10 mouse cellular contexts compared by ENCODE assay signal in genomic region chr6:6882266-6882797, GRCm38 (mm10). TPM values are rescaled to one million over a fixed set of nuclear protein-coding genes. Genes with fewer than 3 reads are reported as not detected.
DNase-seq lines count a peak whose midpoint lies in the region; ATAC-seq and TF ChIP-seq lines count a peak whose summit lies in the region.
"Had no signal": no experiment of that assay in that cellular context is flagged by ENCODE, and none has a peak within 500 bp of the region (broad histone marks: within the 10 kb centered on the region; RNA-seq: fewer than 3 reads in every experiment).

No protein-coding gene starts in this region.

- H3K4me3 ChIP-seq in kidney, postnatal 0 days (replicated peaks; ENCODE audit: low read depth, low read length), result no peak overlapping the region; the same call in 1 of the 2 replicates
- peak overlapping the region; percentile 57 for H3K4me3 ChIP-seq in forebrain, postnatal 0 days (ENCODE audit: low read depth, low read length)
- H3K4me3 ChIP-seq in limb, embryonic 15.5 days, result peak overlapping the region; percentile 62
- H3K4me3 ChIP-seq in stomach, embryonic 16.5 days (replicated peaks; ENCODE audit: low read length), result peak overlapping the region; percentile 49
- H3K4me3 ChIP-seq in liver, embryonic 12.5 days, result no peak overlapping the region

- DNase-seq in kidney, postnatal 0 days (ENCODE audit: low spot score), result no peak
- no peak for DNase-seq in kidney, postnatal 25 days
- peak; percentile 52 for DNase-seq in forebrain, postnatal 0 days
- no peak for DNase-seq in adrenal gland, adult 18-20 months (ENCODE audit: low spot score in 2 of 2)
- no peak for DNase-seq in thymus, postnatal 25 days

- WGBS in kidney, postnatal 0 days, result 9% methylated on average over 10 of the region's 11 CpGs
- WGBS in forebrain, postnatal 0 days, result 9% methylated on average over 10 of the region's 11 CpGs
- 15% methylated on average over 11 of the region's 11 CpGs for WGBS in limb, embryonic 15.5 days
- whole genome bisulfite sequencing in stomach, embryonic 16.5 days, result 12% methylated on average over 10 of the region's 11 CpGs
- WGBS in liver, embryonic 12.5 days (ENCODE audit: insufficient replicate concordance), result 5% methylated on average over 10 of the region's 11 CpGs

- no peak overlapping the region for H3K27ac ChIP-seq in kidney, postnatal 0 days
- H3K27ac ChIP-seq in forebrain, postnatal 0 days (ENCODE audit: low read depth, low read length), result no peak overlapping the region
- peak overlapping the region; percentile 47 for H3K27ac ChIP-seq in limb, embryonic 15.5 days
- no peak overlapping the region for H3K27ac ChIP-seq in stomach, embryonic 16.5 days (ENCODE audit: low read length)
- no peak overlapping the region for H3K27ac ChIP-seq in liver, embryonic 12.5 days

- no peaks in the 10 kb centered on the region for H3K36me3 ChIP-seq in kidney, postnatal 0 days (ENCODE audit: insufficient read depth, low read length)
- H3K36me3 ChIP-seq in forebrain, postnatal 0 days (ENCODE audit: insufficient read depth), result no peaks in the 10 kb centered on the region
- H3K36me3 ChIP-seq in limb, embryonic 15.5 days, result no peaks in the 10 kb centered on the region
- H3K36me3 ChIP-seq in stomach, embryonic 16.5 days (ENCODE audit: control insufficient read depth, insufficient read depth, low read length), result no peaks in the 10 kb centered on the region
- no peaks in the 10 kb centered on the region for H3K36me3 ChIP-seq in liver, embryonic 12.5 days

- ATAC-seq in kidney, postnatal 0 days (replicated peaks; ENCODE audit: low FRiP score, low read depth), result no peak
- ATAC-seq in forebrain, postnatal 0 days, result peak; percentile 19
- no peak for ATAC-seq in limb, embryonic 15.5 days (ENCODE audit: insufficient number of reproducible peaks, low FRiP score, low TSS enrichment, low read depth)
- no peak for ATAC-seq in stomach, embryonic 16.5 days (ENCODE audit: insufficient read depth, low FRiP score)
- ATAC-seq in liver, embryonic 12.5 days, result no peak
- ATAC-seq: liver, postnatal 0 days had no signal

- no peak overlapping the region for H3K9ac ChIP-seq in kidney, postnatal 0 days (ENCODE audit: low read depth, low read length)
- no peak overlapping the region for H3K9ac ChIP-seq in forebrain, postnatal 0 days
- no peak overlapping the region for H3K9ac ChIP-seq in limb, embryonic 15.5 days
- H3K9ac ChIP-seq in stomach, embryonic 16.5 days (ENCODE audit: low read length), result no peak overlapping the region
- H3K9ac ChIP-seq in liver, embryonic 12.5 days, result no peak overlapping the region
- H3K9ac ChIP-seq: liver, postnatal 0 days had no signal

- peak overlapping the region; percentile 70; the same call in 1 of the 2 replicates for H3K4me2 ChIP-seq in kidney, postnatal 0 days (ENCODE audit: low read length)
- H3K4me2 ChIP-seq in forebrain, postnatal 0 days (ENCODE audit: low read depth), result peak overlapping the region; percentile 61
- H3K4me2 ChIP-seq in limb, embryonic 15.5 days, result peak overlapping the region; percentile 91
- peak overlapping the region; percentile 83 for H3K4me2 ChIP-seq in stomach, embryonic 16.5 days (ENCODE audit: low read depth, low read length)
- no peak overlapping the region for H3K4me2 ChIP-seq in liver, embryonic 12.5 days

- H3K27me3 ChIP-seq in kidney, postnatal 0 days (ENCODE audit: insufficient read depth, low read length), result peaks cover 69% of the 10 kb centered on the region
- H3K27me3 ChIP-seq in forebrain, postnatal 0 days (ENCODE audit: insufficient read depth, low read length), result peaks cover 24% of the 10 kb centered on the region
- H3K27me3 ChIP-seq in limb, embryonic 15.5 days, result peaks cover 59% of the 10 kb centered on the region
- H3K27me3 ChIP-seq in stomach, embryonic 16.5 days (ENCODE audit: control insufficient read depth, insufficient read depth, low read length), result peaks cover 62% of the 10 kb centered on the region
- H3K27me3 ChIP-seq in liver, embryonic 12.5 days (replicated peaks), result peaks cover 79% of the 10 kb centered on the region

- H3K9me3 ChIP-seq in kidney, postnatal 0 days (replicated peaks; ENCODE audit: low read length), result no peaks in the 10 kb centered on the region
- H3K9me3 ChIP-seq in forebrain, postnatal 0 days (ENCODE audit: low read length), result no peaks in the 10 kb centered on the region
- H3K9me3 ChIP-seq in limb, embryonic 15.5 days, result no peaks in the 10 kb centered on the region
- no peaks in the 10 kb centered on the region for H3K9me3 ChIP-seq in stomach, embryonic 16.5 days (replicated peaks; ENCODE audit: control insufficient read depth, low read length)
- H3K9me3 ChIP-seq in liver, embryonic 12.5 days (replicated peaks), result no peaks in the 10 kb centered on the region

- TF ChIP-seq CTCF in kidney, postnatal 0 days (IDR thresholded peaks at IDR 0.05; ENCODE audit: low read depth), result no peak
- TF ChIP-seq CTCF in forebrain, postnatal 0 days (IDR thresholded peaks at IDR 0.05; ENCODE audit: low read depth), result no peak

- peaks cover 3% of the 10 kb centered on the region; the same call in 1 of the 2 replicates for H3K4me1 ChIP-seq in kidney, postnatal 0 days (replicated peaks; ENCODE audit: insufficient read depth, low read length)
- H3K4me1 ChIP-seq in forebrain, postnatal 0 days (ENCODE audit: insufficient read depth), result no peaks in the 10 kb centered on the region
- peaks cover 37% of the 10 kb centered on the region for H3K4me1 ChIP-seq in limb, embryonic 15.5 days
- H3K4me1 ChIP-seq in stomach, embryonic 16.5 days (ENCODE audit: control insufficient read depth, insufficient read depth, low read length), result peaks cover 8% of the 10 kb centered on the region
- peaks cover 6% of the 10 kb centered on the region for H3K4me1 ChIP-seq in liver, embryonic 12.5 days

RNA-seq across cellular contexts. Expression of gene Dlx5, which starts 0.4 kb away (rescaled TPM):
- 0.37 and 0.67 TPM in 2 replicates for polyA plus RNA-seq in kidney, postnatal 0 days (2015; fragmentation: Nextera tagmentation; extraction: Ambion mirVana)
- total RNA-seq in forebrain, postnatal 0 days (2014; rRNA removed), result 6.5 and 12.9 TPM in 2 replicates
- polyA plus RNA-seq in forebrain, postnatal 0 days (2015; fragmentation: Nextera tagmentation; extraction: Ambion mirVana), result 47.2 and 51.3 TPM in 2 replicates
- polyA plus RNA-seq in limb, embryonic 15.5 days (2015; fragmentation: Nextera tagmentation; extraction: Ambion mirVana), result 47.5 and 53.8 TPM in 2 replicates
- polyA plus RNA-seq in stomach, embryonic 16.5 days (2015; fragmentation: Nextera tagmentation; extraction: Ambion mirVana), result 3.5 and 3.9 TPM in 2 replicates
- total RNA-seq in adrenal gland, adult 18-20 months (2021), result under 1 TPM in 1 of 2 experiments, not detected in 1; 0.40 TPM
- polyA plus RNA-seq in liver, embryonic 12.5 days (2016; fragmentation: Nextera tagmentation; extraction: Ambion mirVana), result 0.12 TPM in 1 of 2 replicates, not detected in the other
- polyA plus RNA-seq: liver, postnatal 0 days had no signal

RNA-seq across cellular contexts. Expression of gene Dlx6, which starts 19.2 kb away (rescaled TPM):
- polyA plus RNA-seq in kidney, postnatal 0 days (2015; fragmentation: Nextera tagmentation; extraction: Ambion mirVana), result not detected in 2 replicates
- 19.7 and 28.9 TPM in 2 replicates for total RNA-seq in forebrain, postnatal 0 days (2014; rRNA removed)
- 3.7 and 4.9 TPM in 2 replicates for polyA plus RNA-seq in forebrain, postnatal 0 days (2015; fragmentation: Nextera tagmentation; extraction: Ambion mirVana)
- 1.5 and 1.7 TPM in 2 replicates for polyA plus RNA-seq in limb, embryonic 15.5 days (2015; fragmentation: Nextera tagmentation; extraction: Ambion mirVana)
- polyA plus RNA-seq in stomach, embryonic 16.5 days (2015; fragmentation: Nextera tagmentation; extraction: Ambion mirVana), result 0.27 and 0.47 TPM in 2 replicates
- total RNA-seq in adrenal gland, adult 18-20 months (2021), result not detected
- polyA plus RNA-seq in liver, embryonic 12.5 days (2016; fragmentation: Nextera tagmentation; extraction: Ambion mirVana), result not detected in 2 replicates
- polyA plus RNA-seq: large intestine, adult 2 months; liver, postnatal 0 days had no signal

Comparison
In these comparisons a context has a peak if more than half of its experiments do, and no peak if none do; other contexts are left out.
1. H3K4me3 ChIP-seq: peak in forebrain, postnatal 0 days (single experiment), limb, embryonic 15.5 days (single experiment) and stomach, embryonic 16.5 days (single experiment); none in kidney, postnatal 0 days (single experiment) and liver, embryonic 12.5 days (single experiment).